Mouse (Mus musculus): ENCODE measurements around the gene Ankzf1.

DNA sequence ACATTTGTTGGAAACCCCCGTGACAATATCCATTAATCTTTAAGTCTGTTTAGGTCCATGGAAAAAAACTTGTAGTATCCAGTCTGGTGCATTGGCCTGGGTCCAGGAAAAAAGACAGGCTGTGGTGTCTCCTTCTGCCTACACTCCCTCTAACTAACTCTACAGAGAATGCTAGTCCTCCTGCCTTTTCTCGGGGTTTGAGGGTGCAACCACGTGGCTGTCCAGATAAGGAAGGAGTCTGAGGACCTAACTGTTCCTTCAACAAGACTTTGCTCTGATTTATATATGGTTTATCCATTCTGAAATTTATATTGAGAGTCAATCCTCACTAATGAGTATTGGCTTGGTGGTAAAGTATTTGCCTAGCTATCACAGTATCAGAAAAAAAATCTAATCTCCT lies 36.1 kb upstream of the Ankzf1 start:
- TF ChIP-seq CTCF (IDR thresholded peaks at IDR 0.05; ENCODE audit: low read depth) (no peak), EP300 (IDR thresholded peaks at IDR 0.05; ENCODE audit: low read depth) (no peak)
